In genomic region chr1:55027253-55027801, GRCm38 (mm10) we compare ENCODE assay signal across 8 mouse cellular contexts. TPM values are rescaled to one million over a fixed set of nuclear protein-coding genes. Genes with fewer than 3 reads are reported as not detected.
A peak's percentile ranks its signal among the peaks of the same experiment; 100 is the strongest.
DNase-seq lines count a peak whose midpoint lies in the region; ATAC-seq lines count a peak whose summit lies in the region.

Sf3b1 (minus strand) TSS chr1:55027481.

- ATAC-seq in hindbrain, embryonic 14.5 days (ENCODE audit: low FRiP score): peak; percentile 99

- 1% methylated on average over 46 of the region's 46 CpGs for WGBS in hindbrain, embryonic 14.5 days

- H3K27me3 ChIP-seq in hindbrain, embryonic 14.5 days (ENCODE audit: control insufficient read depth, insufficient read depth, low read length): no peaks in the 10 kb centered on the region

- no peaks in the 10 kb centered on the region for H3K36me3 ChIP-seq in hindbrain, embryonic 14.5 days (replicated peaks; ENCODE audit: control insufficient read depth, insufficient read depth)

- H3K27ac ChIP-seq in hindbrain, embryonic 14.5 days: peak within 1 kb of the TSS; percentile 96

- no peaks in the 10 kb centered on the region for H3K9me3 ChIP-seq in hindbrain, embryonic 14.5 days (ENCODE audit: control insufficient read depth, low read length)

- H3K9ac ChIP-seq in hindbrain, embryonic 14.5 days: peak within 1 kb of the TSS; percentile 96

- peak within 1 kb of the TSS; percentile 92 for H3K4me3 ChIP-seq in hindbrain, embryonic 14.5 days (replicated peaks; ENCODE audit: low read length)

- peaks cover 15% of the 10 kb centered on the region for H3K4me1 ChIP-seq in hindbrain, embryonic 14.5 days (replicated peaks; ENCODE audit: control insufficient read depth, insufficient read depth, low read length)

- peak; percentile 98 for DNase-seq in R1 (ENCODE audit: low read depth, low spot score)
- DNase-seq in cerebellum, postnatal 25 days: peak; percentile 96 to 97
- peak; percentile 87 to 89 for DNase-seq in frontal cortex, postnatal 25 days (ENCODE audit: low spot score in 2 of 2)
- DNase-seq in hindbrain, embryonic 14.5 days (ENCODE audit: low spot score): peak; percentile 96
- DNase-seq in layer of hippocampus, postnatal 36 days: peak; percentile 93 to 95
- peak; percentile 99 for DNase-seq in lung, postnatal 36 days
- DNase-seq in retina, postnatal 1 day: peak; percentile 99
- peak; percentile 90 to 94 for DNase-seq in urinary bladder, adult 18-20 months (ENCODE audit: low spot score in 2 of 2)

- H3K4me2 ChIP-seq in hindbrain, embryonic 14.5 days (replicated peaks): peak within 1 kb of the TSS; percentile 97

RNA-seq across cellular contexts. Expression of gene Sf3b1, which starts in this region (rescaled TPM):
- polyA plus RNA-seq in hindbrain, embryonic 14.5 days (2014; fragmentation: Nextera tagmentation; extraction: Ambion mirVana): 299 and 304 TPM in 2 replicates
- total RNA-seq in layer of hippocampus, postnatal 36 days (2021): 100 to 1,000 TPM; 159 to 160 TPM

Comparison
In these comparisons a context has a peak if more than half of its experiments do, and no peak if none do; other contexts are left out.
1. Peak in every context shown above with its lines: DNase-seq, ATAC-seq, H3K4me3 ChIP-seq and H3K27ac ChIP-seq.